Mouse (Mus musculus): Measurements from ENCODE around the gene Fam209. TPM values are rescaled to one million over a fixed set of nuclear protein-coding genes. Genes with fewer than 3 reads are reported as not detected.

The Fam209 gene
- polyA plus RNA-seq, 1 experiment from 2014 or later = 0.21 TPM

GRCm38 (mm10) chr2:172522528-172522927 is 50.2 kb downstream of the Fam209 start:
- no peak overlapping the region for H3K4me3 ChIP-seq
- no peaks in the 10 kb centered on the region for H3K36me3 ChIP-seq
- H3K9me3 ChIP-seq (replicated peaks) = no peaks in the 10 kb centered on the region
- H3K27ac ChIP-seq = no peak overlapping the region
- peaks cover 3% of the 10 kb centered on the region; the same call in 1 of the 2 replicates for H3K27me3 ChIP-seq (ENCODE audit: low read depth, poor library complexity, severe bottlenecking)
- DNase-seq (ENCODE audit: low spot score) = no peak
- peaks cover 11% of the 10 kb centered on the region for H3K4me1 ChIP-seq
- WGBS = 82% methylated on average over 12 of the region's 12 CpGs

Other genes with a start within 250 kb of the Fam209 start
- gene Mc3r, start 224.0 kb upstream of the Fam209 start, polyA plus RNA-seq (2016; fragmentation: Nextera tagmentation; extraction: Ambion mirVana) = not detected in 2 replicates
- 10.7 and 13.7 TPM in 2 replicates for gene Fam210b, start 127.0 kb upstream of the Fam209 start, polyA plus RNA-seq (2016; fragmentation: Nextera tagmentation; extraction: Ambion mirVana)
- gene Aurka, start 102.0 kb upstream of the Fam209 start, polyA plus RNA-seq (2016; fragmentation: Nextera tagmentation; extraction: Ambion mirVana) = 223 and 238 TPM in 2 replicates
- gene Cstf1, start 101.8 kb upstream of the Fam209 start, polyA plus RNA-seq (2016; fragmentation: Nextera tagmentation; extraction: Ambion mirVana) = 59.7 and 61.5 TPM in 2 replicates
- 0.11 and 0.39 TPM in 2 replicates for gene Cass4, start 78.7 kb upstream of the Fam209 start, polyA plus RNA-seq (2016; fragmentation: Nextera tagmentation; extraction: Ambion mirVana)
- gene Rtf2, start 32.0 kb upstream of the Fam209 start, polyA plus RNA-seq (2016; fragmentation: Nextera tagmentation; extraction: Ambion mirVana) = 78.6 and 79.5 TPM in 2 replicates
- gene Gcnt7, start 13.9 kb upstream of the Fam209 start, polyA plus RNA-seq (2016; fragmentation: Nextera tagmentation; extraction: Ambion mirVana) = 1.9 and 2.2 TPM in 2 replicates
- 11.5 and 25.1 TPM in 2 replicates for gene Tfap2c, start 77.1 kb downstream of the Fam209 start, polyA plus RNA-seq (2016; fragmentation: Nextera tagmentation; extraction: Ambion mirVana)

Data from limb, embryonic 10.5 days (tissue).